Mouse (Mus musculus) testis, adult 2 months (tissue): ENCODE data around the gene Spin2d.
"Not testable (repeated sequence)": the region's sequence is repeated elsewhere in the genome, so short reads cannot be mapped to it uniquely, and the experiment has no call there.

Experiments
- CTCF ChIP-seq: fragments of 200-500 bp; IDR thresholded peaks from 2 replicates; pipeline ENCODE4 v1.5.1; 2012; ENCODE audit warnings: low read depth, mild to moderate bottlenecking, inconsistent platforms, low read length, moderate library complexity; ENCODE audit not compliant: control insufficient read depth, insufficient read depth, insufficient replicate concordance
- POLR2A ChIP-seq: fragments of 200-500 bp; IDR thresholded peaks from 2 replicates; pipeline ENCODE4 v1.6.1; 2012; ENCODE audit warnings: low read depth, mild to moderate bottlenecking, inconsistent platforms, low read length, moderate library complexity; ENCODE audit not compliant: control insufficient read depth

DNA sequence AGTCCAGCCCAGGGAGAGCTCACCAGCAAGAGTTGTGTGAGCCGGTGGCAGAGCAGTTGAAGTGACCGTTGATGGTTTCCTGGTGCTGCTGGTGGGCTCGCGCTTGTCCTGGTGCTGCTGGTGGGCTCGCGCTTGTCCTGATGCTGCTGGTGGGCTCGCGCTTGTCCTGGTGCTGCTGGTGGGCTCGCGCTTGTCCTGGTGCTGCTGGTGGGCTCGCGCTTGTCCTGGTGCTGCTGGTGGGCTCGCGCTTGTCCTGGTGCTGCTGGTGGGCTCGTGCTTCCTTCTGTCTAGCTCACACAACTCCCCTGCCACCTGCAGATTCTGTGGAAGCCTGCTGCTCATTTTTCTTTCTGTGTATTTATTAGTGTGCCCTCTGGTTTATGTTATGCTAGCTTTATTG, at the start of gene Spin2d:
- TF ChIP-seq CTCF, POLR2A: not testable (repeated sequence)
